In genomic region chr7:140402818-140403217, GRCm38 (mm10) we compare ENCODE assay signal across 23 mouse cellular contexts. TPM values are rescaled to one million over a fixed set of nuclear protein-coding genes. Genes with fewer than 3 reads are reported as not detected.
"Had no signal": no experiment of that assay in that cellular context is flagged by ENCODE, and none has a peak within 500 bp of the region (broad histone marks: within the 10 kb centered on the region; RNA-seq: fewer than 3 reads in every experiment).

TSS of gene Olfr531 (minus strand) at chr7:140402918.

- H3K27ac ChIP-seq: neural tube, embryonic 13.5 days; neural tube, embryonic 15.5 days; stomach, embryonic 15.5 days; stomach, postnatal 0 days had no signal

- H3K4me3 ChIP-seq: neural tube, embryonic 13.5 days; neural tube, embryonic 15.5 days; stomach, embryonic 15.5 days had no signal

- H3K4me2 ChIP-seq: neural tube, embryonic 13.5 days; neural tube, embryonic 15.5 days; stomach, embryonic 15.5 days had no signal

- H3K9ac ChIP-seq: neural tube, embryonic 13.5 days; neural tube, embryonic 15.5 days; stomach, embryonic 15.5 days had no signal

- H3K4me1 ChIP-seq: neural tube, embryonic 13.5 days; neural tube, embryonic 15.5 days; stomach, embryonic 15.5 days had no signal

- H3K9me3 ChIP-seq: neural tube, embryonic 15.5 days; stomach, embryonic 15.5 days had no signal

- H3K27me3 ChIP-seq: neural tube, embryonic 13.5 days; neural tube, embryonic 15.5 days; stomach, embryonic 15.5 days had no signal

- H3K36me3 ChIP-seq: neural tube, embryonic 13.5 days; neural tube, embryonic 15.5 days; stomach, embryonic 15.5 days had no signal

- DNase-seq: retina, postnatal 1 day; right cerebral cortex, adult 18-20 months; right cerebral cortex, postnatal 14 days; right cerebral cortex, postnatal 25 days; right cerebral cortex, postnatal 4 days; spleen, adult 18-20 months; thymus, adult 18-20 months; thymus, adult 2 months; thymus, postnatal 14 days; thymus, postnatal 25 days; thymus, postnatal 36 days; thymus, postnatal 4 days had no signal

RNA-seq across cellular contexts. Expression of gene Olfr531, which starts in this region (rescaled TPM):
- polyA plus RNA-seq: neural tube, embryonic 13.5 days; neural tube, embryonic 14.5 days; neural tube, embryonic 15.5 days; small intestine, adult 2 months; spleen, adult 2 months; stomach, embryonic 14.5 days; stomach, embryonic 15.5 days; stomach, embryonic 16.5 days; stomach, postnatal 0 days; testis, adult 2 months; thymus, adult 2 months; urinary bladder, adult 2 months had no signal
